Mouse (Mus musculus): ENCODE measurements around the gene Hkdc1.

- TF ChIP-seq CTCF (IDR thresholded peaks at IDR 0.05; ENCODE audit: low read depth) (no peak), EP300 (IDR thresholded peaks at IDR 0.05; ENCODE audit: low read depth) (no peak)
Observed at GRCm38 (mm10) chr10:62430427-62430826, 8.1 kb upstream of the Hkdc1 start.

All from heart, postnatal 0 days (tissue).